Mouse (Mus musculus) cerebellum, adult 8-10 months (tissue): ENCODE data around the gene Erp27.
"Not testable (repeated sequence)": the region's sequence is repeated elsewhere in the genome, so short reads cannot be mapped to it uniquely, and the experiment has no call there.

Experiments
- DNase-seq: peaks from one replicate; pipeline ENCODE4 v3.0.0; 2022

The Erp27 gene

DNA sequence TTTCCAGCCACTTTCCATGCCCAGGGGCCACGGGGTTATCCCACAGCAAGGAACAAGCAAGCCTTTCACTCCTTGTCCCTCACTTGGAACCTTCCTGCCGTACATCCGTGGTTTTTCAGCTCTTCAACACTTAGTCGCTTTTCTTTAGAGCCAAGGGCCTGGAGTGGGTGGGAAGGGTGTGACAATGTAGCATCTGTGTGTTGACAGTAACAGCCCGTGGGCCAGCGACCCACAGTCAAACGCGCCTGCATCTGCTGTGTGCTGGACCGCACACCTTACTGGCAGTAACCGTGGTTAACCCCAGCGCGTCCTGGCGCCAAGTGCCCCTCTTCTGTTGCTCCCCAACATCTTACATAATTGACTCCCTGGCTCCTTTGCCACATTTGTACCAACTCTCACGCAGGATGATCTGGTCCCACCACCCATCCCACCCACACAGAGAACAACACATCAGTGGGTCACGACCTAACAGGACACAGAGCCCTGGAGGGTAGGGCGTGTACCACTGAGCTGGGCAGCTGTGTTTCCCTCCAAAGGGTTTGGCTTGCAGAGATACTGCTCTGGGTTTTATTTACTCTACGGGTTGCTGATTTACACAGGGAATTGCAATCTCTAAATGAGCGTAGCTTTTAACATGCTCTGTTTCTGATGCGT is 15.6 kb downstream of the Erp27 start:
- DNase-seq, result no peak

- no peak for DNase-seq
These were observed 18.0 kb downstream of the Erp27 start for GRCm38 (mm10) chr6:136903885-136904470.

- no peak for DNase-seq
These were observed 19.5 kb downstream of the Erp27 start for GRCm38 (mm10) chr6:136902527-136902926.

DNA sequence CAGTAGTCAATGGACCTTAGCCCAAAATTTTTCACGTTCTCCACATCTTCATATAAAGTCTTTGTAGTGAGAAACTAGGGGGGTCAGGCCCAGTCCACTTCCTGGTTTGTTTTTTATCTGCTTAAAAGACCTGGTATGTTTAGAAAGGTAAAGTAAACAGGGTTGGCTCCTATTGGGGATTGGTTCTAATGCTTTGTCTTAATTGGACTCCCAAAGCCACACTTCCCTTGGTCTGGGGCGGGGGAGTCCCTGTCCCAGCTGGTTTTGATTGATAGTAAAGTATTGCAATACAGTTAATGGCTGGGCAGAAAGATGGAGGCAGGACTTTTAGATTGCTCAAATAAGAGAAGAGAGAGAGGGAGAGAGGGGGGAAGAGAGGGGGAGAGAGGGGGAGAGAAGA is 21.0 kb downstream of the Erp27 start:
- DNase-seq, result no peak

DNA sequence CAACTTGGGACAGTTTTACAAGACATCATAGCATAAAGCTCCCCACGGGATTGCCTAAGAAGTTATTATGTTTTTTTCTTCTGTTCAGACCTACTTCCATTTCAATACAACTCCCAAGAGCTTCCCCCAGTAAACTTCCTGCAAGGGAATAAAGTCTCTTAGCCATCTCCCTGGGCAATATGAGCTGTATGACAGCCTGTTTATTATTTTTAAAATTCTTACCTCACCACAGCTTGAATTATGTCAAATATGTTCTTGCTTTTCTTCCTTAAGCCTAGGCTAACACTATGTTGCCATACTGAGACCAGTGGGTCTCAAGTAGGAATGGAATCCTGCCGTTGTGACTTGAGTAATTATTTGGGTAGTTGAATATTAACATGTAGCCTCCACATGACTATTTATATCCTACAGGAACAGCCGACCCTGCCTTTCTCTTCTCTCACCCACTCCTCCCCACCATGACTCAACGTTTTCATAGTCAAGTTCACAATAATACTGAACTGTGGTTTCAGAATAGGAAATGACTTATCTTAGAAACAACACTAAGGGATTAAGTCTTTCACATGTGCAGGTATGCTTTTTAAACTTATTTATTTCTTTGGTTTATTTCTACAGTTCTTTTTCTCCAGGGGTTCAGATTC is 21.5 kb downstream of the Erp27 start:
- no peak for DNase-seq

- DNase-seq, result no peak
These were observed 23.0 kb downstream of the Erp27 start for GRCm38 (mm10) chr6:136898954-136899353.

DNA sequence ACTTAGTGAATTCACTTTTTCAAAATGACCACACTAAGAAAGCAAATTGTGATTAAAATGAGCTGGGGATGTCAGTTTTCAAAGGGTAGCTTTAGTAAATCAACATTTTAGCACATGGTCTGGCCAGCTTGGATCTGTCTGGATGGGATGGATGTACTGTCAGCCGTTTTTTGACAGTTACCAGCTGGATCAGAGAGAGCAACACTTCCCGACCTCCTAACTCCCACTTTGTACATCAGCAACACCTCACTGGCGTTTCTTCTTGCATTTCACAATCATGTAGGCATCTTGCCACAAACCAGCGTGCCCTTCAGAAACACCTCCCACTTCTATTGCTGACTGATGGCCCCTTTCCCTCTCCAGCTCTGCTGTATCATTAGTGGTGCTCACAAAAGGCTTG is 23.8 kb downstream of the Erp27 start:
- no peak for DNase-seq

DNA sequence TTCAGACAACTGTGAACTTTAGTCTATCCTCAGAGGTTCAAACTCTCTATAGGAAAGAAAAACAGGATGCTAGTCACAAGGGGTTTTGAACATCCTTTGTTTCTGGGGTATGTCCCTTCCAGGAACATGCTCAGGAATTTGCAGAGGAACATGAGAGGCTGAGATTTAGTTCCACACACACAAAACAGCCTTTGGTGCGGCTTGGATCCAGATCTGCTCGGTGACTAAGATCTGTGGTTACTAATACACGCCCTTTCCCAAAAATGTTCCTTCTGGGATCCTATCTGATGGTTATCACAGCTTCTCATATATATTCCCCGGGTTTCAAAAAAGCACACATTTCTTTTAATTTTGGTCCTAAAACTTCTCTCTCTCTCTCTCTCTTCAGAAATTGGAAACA is 24.2 kb downstream of the Erp27 start:
- no peak for DNase-seq

- no peak for DNase-seq
These were observed 27.2 kb downstream of the Erp27 start for GRCm38 (mm10) chr6:136894532-136895339.

GRCm38 (mm10) chr6:136892002-136892401 is 30.0 kb downstream of the Erp27 start:
- DNase-seq, result no peak

DNA sequence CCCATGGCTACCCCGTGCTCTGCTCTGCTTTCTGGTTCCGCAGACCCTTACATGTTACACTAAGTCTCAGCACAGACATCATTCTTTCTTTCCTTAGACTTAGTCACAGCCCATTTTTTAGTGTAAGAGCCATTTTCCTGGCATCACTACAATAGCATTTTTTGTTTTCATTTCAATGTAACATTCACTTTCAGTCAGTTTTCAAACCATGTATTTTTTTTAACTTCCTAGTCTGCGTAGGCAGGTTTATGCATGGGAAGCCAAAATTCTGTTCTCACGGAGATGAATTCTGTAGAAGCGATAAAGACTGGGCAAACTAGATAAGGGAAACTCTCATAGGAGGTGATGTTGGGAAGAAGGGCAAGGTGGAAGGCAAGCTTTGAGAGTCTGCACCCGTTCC is 32.4 kb downstream of the Erp27 start:
- DNase-seq, result no peak

DNA sequence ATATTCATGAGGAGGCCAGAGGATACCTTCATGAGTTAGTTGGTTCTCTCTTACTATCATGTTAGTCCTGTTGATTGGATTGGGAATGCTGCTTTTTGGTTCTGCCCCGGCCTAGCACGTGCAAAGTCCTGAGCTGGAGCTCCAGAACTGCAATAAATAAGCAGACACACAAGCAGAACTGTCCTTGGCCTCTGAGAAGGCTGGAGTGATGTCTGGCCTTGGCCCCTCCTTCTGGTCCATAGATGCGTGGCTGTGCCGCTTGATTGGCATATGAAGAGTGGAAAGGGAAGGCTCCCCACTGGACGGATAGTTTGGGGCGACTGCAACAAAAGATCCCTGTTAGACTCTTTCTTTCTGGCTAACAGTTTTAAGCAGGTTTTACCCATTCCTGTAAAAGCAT is 32.9 kb downstream of the Erp27 start:
- no peak for DNase-seq

DNA sequence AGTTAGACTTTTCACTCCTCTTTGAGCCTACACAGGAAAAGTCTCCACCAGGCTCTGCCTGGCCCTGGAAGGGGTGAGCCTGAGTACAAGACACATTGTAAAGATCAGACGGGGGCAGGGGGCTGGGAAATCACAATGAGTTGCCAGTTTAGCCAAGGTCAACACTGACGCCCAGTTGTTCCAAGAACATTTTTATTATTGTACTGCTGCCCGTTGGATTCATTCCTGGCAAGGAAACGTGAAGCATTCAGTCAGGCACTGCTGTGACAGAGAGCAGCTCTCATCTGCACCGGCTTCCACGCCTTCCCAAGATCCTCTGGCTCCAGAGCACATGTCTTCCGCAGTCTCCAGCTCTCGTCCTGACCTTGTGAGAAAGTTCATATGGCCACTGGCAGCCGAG is 34.1 kb downstream of the Erp27 start:
- DNase-seq, result no peak

DNA sequence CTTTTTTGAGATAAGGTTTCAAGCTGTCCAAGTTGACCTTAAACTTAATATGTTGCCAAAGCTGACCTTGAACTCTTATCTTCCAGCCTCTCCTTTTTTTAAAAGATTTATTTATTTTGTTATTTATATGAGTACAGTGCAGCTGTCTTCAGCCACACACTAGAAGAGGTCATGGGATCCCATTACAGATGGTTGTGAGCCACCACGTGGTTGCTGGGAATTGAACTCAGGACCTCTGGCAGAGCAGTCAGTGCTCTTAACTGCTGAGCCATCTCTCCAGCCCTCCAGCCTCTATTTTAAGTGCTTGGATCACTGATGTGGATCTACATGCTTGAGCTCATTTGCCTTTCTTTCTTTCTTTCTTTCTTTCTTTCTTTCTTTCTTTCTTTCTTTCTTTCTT is 37.2 kb downstream of the Erp27 start:
- DNase-seq, result not testable (repeated sequence)

- no peak for DNase-seq
These were observed 38.0 kb downstream of the Erp27 start for GRCm38 (mm10) chr6:136883961-136884360.

GRCm38 (mm10) chr6:136883431-136883915 is 38.5 kb downstream of the Erp27 start:
- DNase-seq, result no peak

GRCm38 (mm10) chr6:136881678-136882077 is 40.3 kb downstream of the Erp27 start:
- DNase-seq, result no peak

GRCm38 (mm10) chr6:136875670-136876069 is 46.3 kb downstream of the Erp27 start, which contains the start of gene Mgp:
Gene Mgp (minus strand): TSS chr6:136875823.
- DNase-seq, result no peak

- no peak for DNase-seq
These were observed 47.4 kb downstream of the Erp27 start for GRCm38 (mm10) chr6:136874599-136874998.

DNA sequence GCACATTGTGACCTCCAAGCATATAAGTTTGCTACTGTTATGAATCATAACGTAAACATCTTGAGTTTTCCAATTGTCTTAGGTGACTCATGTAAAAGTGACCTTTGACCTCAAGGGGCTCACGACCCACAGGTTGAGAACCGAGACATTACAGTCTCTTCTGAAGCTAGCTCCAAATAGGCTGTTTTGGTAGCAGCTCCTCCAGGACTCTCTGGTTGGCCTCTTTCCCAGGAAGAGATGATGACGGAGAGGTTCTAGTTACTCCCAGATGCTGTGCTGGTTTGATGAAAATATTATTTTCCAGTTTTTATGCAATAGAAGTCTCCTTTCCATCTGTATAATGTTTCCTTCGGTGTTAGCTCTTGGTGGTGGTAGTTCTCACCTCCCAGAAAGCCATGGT is 53.1 kb downstream of the Erp27 start:
- no peak for DNase-seq

DNA sequence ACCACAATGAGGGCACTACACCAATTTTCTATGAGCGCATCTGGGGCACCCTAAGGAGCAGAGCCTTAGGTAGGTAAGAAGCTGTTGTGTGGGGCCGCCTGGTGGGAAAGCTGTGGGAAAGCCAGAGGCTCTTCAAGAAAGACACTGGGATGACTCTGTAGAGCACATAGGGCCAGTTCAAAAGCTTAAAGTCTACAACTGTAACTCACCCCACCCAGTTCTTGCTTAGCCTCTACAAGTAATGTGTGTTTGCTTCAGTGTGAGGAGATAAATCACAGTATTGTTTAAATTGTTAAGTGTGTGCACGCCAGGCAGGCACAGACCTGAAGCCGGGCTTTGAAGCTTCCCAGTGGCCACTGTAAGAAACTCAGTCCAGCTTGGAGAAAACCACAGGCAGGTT is 55.8 kb downstream of the Erp27 start:
- DNase-seq, result no peak

DNA sequence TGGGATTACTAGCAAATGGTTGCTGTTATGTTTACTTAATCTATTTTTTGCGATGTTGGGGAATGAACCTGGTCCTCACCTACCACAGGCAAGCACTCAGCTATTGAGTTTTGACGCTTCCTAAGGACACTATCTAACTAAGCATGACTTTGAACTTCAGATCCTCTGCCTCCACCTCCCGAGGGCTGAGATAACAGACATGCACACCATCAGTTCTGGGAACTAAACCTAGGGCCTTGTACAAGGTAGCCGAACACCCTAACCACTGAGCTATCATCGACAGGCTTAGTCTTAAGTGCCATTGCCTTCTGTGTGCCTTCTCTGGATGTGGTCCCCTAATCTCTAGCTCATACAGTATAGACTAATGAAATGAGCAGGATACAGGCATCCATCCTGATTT is 56.6 kb downstream of the Erp27 start:
- DNase-seq, result no peak

GRCm38 (mm10) chr6:136861020-136861419 is 61.0 kb downstream of the Erp27 start:
- peak; percentile 3 for DNase-seq
